Mouse (Mus musculus) cerebellum, adult 8-10 months (tissue): ENCODE data around the gene Smim22.

ENCODE experiments used
- DNase-seq: peaks from one replicate; pipeline ENCODE4 v3.0.0; 2022

The Smim22 gene

DNA sequence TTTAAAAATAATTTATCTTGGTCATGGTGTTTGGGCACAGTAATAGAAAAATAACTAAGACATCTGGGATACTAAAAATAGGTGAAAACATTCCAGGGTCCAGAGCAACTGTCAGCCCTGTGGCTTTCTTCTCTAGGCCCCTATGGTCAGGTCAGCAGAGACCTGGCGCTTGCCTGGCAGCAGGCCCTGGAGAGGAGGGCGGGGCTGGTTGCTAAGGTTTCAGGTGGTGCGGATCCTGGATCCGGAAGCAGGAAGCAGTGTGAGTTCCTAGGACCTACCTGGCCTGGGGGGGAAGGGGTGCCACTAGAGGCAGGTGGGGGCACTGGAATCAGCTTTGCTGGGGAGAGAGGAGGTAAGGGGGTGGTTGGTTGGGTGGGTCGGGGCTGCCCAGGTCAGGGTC is at the start of gene Smim22:
Smim22 (plus strand) TSS at position 222 of the 400 bp plus-strand sequence.
- no peak for DNase-seq

DNA sequence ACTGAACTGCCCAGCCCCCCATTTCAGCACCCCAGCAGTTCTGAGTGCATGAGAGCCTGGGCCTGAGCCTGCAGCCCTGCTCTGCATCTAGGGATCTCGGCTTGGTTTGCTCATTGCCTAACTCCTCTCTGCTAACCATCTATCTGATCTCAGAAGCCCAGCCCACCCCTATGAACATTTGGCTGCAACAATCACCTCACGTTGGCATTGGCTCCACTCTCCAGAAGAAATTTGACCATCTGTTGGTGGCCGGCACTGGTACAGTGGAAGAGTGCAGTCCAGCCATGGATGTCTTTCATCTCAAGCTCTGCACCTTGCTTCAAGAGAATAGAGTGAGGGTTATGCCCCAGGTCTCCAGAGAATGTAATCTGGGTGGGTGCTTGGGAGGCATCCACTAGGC is 49.6 kb upstream of the Smim22 start:
- DNase-seq, result peak; percentile 48

GRCm38 (mm10) chr16:4960260-4960659 is 46.8 kb upstream of the Smim22 start:
- DNase-seq, result no peak

DNA sequence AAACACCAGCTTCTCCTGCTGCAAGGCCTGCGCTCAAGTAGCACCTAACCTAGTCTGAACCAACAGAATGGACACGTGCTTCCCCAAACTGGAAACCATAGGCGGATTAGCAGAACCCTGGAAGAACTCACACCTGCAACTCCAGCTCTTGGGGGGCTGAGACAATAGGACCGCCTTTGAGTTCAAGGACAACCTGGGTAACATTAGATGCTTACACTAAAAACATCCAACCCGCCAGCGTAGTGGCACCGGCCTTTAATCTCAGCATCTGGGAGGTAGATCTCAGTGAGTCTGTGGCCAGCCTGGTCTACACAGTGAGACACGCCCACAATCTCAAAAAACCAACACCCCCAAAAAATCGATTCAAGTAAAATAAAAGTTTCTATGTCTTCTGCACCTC is 43.7 kb upstream of the Smim22 start:
- no peak for DNase-seq

DNA sequence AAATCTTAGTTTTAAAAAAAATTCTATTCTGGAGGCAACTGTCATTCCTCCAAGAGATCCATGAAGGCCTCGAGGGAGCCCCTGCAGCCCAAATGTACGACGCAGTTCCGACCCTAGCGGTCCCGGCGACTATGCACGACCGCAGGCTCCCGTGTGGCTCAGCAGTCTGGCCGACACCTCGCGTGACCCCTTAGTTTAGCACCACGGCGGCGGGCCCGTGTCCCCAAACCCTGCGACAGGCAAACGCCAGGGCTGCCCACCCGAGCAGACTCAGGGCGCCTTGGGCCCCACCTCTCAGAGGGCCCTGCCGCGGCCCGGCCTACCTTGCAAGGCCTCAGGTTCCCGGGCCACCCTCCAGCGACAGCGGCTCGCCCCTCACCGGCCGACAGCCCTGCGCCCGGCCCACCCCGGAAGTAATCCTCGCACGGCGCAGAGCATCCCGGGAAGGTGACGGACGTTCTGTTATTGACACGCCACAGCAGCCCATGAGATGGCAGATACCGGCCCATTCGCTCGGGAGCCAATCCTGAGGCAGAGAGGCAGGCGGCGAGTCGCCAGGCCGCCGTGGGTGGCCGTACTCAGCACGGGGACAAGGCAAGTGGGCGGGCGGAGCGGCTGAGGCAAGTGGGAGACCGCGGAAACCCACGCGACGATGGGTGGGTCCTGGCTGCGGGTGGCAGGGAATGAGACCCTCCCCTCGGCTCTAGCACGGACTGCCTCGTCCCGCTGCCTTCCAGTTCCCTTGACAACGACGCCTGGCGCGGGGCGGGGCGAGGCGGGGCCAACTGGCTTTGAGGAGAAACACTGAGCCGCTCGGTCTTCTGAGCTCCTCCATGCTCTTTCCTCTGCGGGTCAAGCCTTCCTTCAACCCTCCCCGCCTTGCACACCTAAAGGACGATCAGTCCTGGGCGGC is 43.0 kb upstream of the Smim22 start, which contains the start of gene Anks3:
Anks3 (minus strand) TSS at position 409 of the 913 bp plus-strand sequence.
- peak; percentile 98 for DNase-seq

DNA sequence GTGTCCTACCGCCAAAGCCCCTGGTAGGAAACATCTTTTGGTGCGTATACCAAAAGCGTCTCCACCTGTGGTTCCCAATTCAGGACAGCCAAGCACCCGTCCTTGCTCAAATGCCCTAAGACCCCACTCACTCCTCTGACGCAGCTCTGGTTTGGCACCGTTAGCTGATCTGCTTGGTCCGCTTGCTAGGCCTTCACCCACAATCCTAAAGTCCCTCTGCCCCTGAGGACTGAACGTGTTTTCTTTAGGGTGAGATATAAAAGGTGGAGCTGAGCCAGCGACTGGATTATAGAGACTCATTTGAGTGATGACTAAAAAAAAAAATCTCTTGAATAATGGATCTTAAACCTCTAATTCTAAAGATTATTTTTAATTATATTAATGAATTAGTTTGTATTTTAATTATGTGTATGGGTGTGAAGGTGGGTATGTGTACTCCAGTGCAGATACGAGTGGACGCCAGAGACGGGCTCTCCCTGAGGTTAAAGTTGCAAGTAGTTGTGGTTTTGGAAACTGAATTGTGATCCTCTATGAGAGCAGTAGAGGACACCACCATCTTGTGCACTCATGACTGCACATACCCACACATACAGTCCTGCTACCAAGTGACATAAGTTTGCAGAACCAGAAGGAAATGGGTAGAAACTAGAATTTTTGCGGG is 42.2 kb upstream of the Smim22 start:
- DNase-seq, result no peak

- DNase-seq, result peak; percentile 48
These were observed 41.5 kb upstream of the Smim22 start for GRCm38 (mm10) chr16:4965392-4966129.

DNA sequence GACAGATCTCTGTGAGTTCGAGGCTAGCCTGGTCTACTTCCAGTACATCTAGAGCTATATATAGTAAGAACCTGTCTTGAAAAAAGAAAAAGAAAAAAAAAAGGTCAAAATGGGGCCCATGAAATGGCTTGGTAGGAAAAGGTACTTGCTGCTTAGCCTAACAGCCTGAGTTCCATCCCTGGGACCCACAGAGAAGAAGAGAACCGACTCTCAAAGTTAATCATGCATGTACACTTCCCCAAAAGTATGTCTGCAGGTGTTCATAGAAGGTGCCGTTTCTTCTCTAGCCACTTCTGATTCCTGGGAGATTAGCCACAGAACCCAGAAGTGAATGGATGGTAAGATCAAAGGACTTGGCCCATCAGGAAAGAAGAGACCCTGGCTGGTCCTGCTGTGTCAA is 38.7 kb upstream of the Smim22 start:
- no peak for DNase-seq

GRCm38 (mm10) chr16:4969055-4969843 is 37.8 kb upstream of the Smim22 start:
- no peak for DNase-seq

DNA sequence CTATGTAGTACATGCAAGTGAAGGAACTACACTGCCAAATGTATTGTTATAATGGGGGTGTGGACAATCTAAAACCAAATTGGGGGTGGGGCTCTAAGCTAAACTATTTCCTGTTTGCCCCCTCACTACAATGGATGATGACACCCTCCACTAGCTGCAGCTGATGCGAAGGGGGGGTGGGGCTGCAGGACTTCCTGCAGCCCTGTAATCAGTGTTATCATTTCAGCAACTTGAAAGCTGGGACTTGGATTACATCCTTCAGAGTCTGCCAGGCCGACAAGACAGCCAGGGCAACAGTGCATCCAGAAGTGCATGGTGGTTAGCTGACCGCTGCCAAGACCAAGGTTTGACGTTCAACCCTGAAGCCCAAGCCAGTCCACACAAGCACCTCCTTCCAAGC is 35.5 kb upstream of the Smim22 start:
- DNase-seq, result no peak

DNA sequence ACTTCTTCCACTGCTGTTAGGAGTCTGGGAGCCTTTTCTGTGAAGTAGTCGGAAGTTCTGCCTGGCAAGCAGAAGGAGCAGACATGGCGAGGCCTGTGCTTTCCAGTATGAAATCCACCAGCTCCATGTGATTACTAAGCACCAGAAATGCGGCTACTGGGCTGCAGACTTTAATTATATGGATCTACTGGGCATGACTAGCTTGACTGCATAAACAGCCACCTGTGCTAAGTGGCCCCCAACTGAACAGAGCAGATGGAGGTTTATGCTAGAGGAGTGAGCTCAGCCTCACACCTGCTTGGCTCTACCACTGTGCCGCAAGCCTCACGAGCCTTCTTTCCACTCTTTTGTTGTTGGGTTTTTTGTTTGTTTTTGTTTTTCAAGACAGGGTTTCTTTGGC is 32.6 kb upstream of the Smim22 start:
- peak; percentile 42 for DNase-seq

- DNase-seq, result peak; percentile 51
These were observed 30.9 kb upstream of the Smim22 start for GRCm38 (mm10) chr16:4976180-4976579.

DNA sequence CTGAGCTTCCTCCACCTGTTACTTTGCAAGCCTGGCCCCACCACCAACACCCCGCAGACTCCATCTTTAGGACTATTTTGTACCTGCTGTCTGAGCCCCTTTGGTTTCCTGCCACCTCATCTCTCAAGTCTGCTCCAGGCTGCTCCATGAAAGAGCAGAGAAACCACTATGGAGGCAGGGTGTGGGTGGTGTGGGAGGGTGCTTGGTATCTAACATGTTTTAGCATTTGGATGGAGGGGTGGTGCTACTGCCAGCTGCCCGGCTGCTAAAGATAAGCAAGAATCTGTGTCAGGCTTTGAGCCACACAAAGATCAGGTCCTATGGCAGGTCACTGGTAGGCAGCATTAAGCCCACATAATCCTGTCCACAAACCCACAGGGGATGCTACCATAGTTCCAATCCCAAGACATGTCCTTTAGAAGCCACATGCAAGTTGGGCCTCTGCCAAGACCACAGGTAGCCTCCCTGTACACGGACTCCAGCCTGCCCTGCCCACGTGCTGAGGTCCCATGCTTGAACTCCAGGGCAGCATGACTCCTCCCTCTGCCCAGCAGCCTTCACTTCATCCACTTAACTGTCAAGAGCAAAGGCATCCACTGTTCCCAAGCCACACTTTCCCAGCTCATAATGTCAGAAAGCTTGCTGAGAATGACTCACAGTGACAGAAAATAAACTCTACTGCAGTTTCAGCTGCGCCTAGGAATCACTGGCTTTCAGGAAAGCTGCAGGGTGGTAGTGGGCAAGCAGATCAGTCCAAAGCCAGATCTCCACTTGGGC is 28.6 kb upstream of the Smim22 start:
- no peak for DNase-seq

GRCm38 (mm10) chr16:4979755-4980380 is 27.2 kb upstream of the Smim22 start:
- DNase-seq, result no peak

DNA sequence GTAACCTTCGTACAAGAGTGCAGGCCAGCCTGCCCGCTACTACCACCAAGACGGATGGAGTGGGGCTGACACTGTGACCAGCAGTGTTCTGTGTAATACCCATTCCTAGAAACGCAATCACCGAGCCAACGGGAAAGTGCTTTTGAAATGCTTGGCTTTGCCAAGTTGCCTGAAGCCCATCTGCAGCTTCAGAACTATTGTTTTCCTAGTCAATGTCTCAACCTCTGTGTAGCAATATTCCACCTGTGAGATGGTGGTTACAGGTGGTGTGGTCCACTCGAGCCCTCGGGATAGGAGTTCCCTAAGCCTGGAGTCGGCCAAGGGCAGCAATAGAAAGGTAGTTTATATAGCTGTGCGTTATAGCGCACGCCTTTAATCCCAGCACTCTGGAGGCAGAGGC is 22.4 kb upstream of the Smim22 start:
- no peak for DNase-seq

GRCm38 (mm10) chr16:4993276-4993675 is 13.8 kb upstream of the Smim22 start:
- DNase-seq, result no peak

DNA sequence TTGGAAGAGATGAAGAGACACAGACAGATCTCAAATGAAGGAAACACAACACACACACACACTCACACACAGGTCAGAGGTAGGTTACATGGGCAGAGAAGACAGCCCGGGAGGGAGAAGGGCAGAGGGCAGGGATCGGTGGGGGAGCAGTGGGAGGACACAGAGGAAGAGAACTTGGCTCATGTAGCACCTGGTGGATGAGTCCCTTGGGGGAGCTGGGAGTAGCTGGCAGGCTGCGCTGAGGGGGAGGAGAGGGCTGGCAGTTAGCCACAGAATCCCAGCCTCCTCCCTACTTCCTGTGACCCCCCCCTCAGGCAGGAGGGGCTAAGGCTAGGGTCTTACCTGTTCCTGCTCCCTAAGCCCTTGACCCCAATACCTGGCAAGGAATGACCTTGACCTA is 9.5 kb upstream of the Smim22 start, which contains the start of gene Sept12:
Sept12 (minus strand) TSS at position 300 of the 400 bp plus-strand sequence.
- DNase-seq, result no peak

GRCm38 (mm10) chr16:4998984-4999383 is 8.1 kb upstream of the Smim22 start:
- DNase-seq, result no peak

DNA sequence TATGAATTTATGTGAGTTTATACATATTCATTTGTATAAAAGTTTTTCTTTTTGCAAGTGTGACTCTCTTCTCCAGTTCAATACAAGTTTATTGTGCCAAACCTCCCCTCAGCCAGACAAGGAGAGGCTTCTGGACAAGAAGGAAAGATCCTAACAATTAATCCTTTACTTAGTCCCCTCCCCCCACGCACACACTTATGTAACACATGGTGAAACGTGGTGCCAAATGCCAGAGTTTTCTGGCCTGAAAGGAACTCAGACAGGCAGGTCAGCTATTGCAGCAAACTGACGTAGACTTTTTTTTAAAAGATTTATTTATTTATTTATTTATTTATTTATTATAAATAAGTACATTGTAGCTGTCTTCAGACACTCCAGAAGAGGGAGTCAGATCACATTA is 6.5 kb upstream of the Smim22 start:
- DNase-seq, result no peak

GRCm38 (mm10) chr16:5007492-5007891 is 404 bp downstream of the Smim22 start:
- no peak for DNase-seq

DNA sequence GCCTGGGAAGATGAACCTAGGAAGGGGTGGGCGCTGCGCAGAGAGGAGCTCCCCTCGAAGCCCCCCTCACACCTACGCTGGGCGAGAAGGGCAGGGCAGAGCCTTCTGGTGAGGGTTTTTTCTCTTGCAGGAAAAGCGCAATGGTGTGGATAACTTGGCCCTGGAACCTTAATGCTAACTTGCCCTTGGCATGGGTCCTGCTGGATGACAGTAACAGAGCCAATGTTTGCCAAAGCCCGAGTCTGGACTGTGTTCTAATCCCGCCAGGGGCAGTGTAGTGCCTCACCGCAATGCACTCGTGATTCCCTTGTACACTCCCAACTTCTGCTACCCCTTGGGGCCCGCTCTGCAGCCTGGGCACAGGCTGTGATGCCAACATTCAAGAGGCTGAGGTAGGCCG is 988 bp downstream of the Smim22 start:
- DNase-seq, result no peak
